Comparison of ENCODE assay signal across 8 mouse cellular contexts in the genomic region with DNA sequence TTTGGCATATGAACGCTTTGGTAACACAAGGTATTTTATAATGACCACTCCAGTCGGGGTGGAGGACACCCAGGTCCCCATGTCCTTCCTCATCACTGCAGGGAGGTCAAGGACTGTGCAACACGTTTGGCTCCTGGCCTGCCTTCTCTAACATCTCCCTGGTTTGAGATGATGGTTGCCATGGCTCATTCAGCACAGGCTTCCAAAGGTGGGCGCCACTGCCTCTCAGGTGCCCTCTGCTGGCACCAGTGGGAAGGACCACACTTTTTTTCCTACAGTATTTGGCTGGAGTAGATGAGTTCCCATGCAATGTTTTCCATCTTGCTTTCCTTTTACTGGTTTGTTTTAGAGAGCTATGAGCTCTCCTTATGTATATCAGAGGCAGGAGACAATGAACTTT.
DNase-seq lines count a peak whose midpoint lies in the region; ATAC-seq and TF ChIP-seq lines count a peak whose summit lies in the region.

No protein-coding gene starts in this region.

- no peak for TF ChIP-seq POLR2A in liver, adult 2 months (IDR thresholded peaks at IDR 0.05; ENCODE audit: extremely low read depth, insufficient read depth, low read length)
- TF ChIP-seq POLR2A in lung, adult 2 months (IDR thresholded peaks at IDR 0.05; ENCODE audit: borderline replicate concordance, extremely low read depth, low read depth, low read length): no peak

- H3K27me3 ChIP-seq in liver, adult 2 months (ENCODE audit: control insufficient read depth, insufficient read depth, low read length): no peaks in the 10 kb centered on the region
- no peaks in the 10 kb centered on the region for H3K27me3 ChIP-seq in liver, embryonic 11.5 days (replicated peaks; ENCODE audit: control insufficient read depth, insufficient read depth, low read length)
- no peaks in the 10 kb centered on the region for H3K27me3 ChIP-seq in hindbrain, postnatal 0 days (ENCODE audit: insufficient read depth, low read length)

- H3K4me2 ChIP-seq in liver, embryonic 11.5 days: no peak overlapping the region
- H3K4me2 ChIP-seq in hindbrain, postnatal 0 days (ENCODE audit: low read depth, low read length): no peak overlapping the region

- TF ChIP-seq CTCF in liver, adult 2 months (IDR thresholded peaks at IDR 0.05; ENCODE audit: low read depth, low read length): peak; percentile 56
- peak; percentile 88 for TF ChIP-seq CTCF in hindbrain, postnatal 0 days (IDR thresholded peaks at IDR 0.05; ENCODE audit: low read depth)
- TF ChIP-seq CTCF in lung, adult 2 months (IDR thresholded peaks at IDR 0.05; ENCODE audit: insufficient read depth, low read length): peak; percentile 68

- no peak overlapping the region for H3K4me3 ChIP-seq in liver, adult 2 months (ENCODE audit: insufficient read depth, low read depth, low read length)
- no peak overlapping the region for H3K4me3 ChIP-seq in liver, embryonic 11.5 days (ENCODE audit: low read depth, low read length)
- H3K4me3 ChIP-seq in hindbrain, postnatal 0 days (ENCODE audit: low read length): no peak overlapping the region
- H3K4me3 ChIP-seq in lung, adult 2 months (replicated peaks; ENCODE audit: extremely low read depth, low read depth, low read length): no peak overlapping the region

- no peak overlapping the region for H3K9ac ChIP-seq in liver, adult 2 months (ENCODE audit: low read depth, low read length)
- H3K9ac ChIP-seq in liver, embryonic 11.5 days (ENCODE audit: low read depth, low read length): no peak overlapping the region
- no peak overlapping the region for H3K9ac ChIP-seq in hindbrain, postnatal 0 days (replicated peaks; ENCODE audit: low read length)

- no peaks in the 10 kb centered on the region for H3K9me3 ChIP-seq in liver, embryonic 11.5 days (ENCODE audit: control insufficient read depth, low read length)
- no peaks in the 10 kb centered on the region for H3K9me3 ChIP-seq in hindbrain, postnatal 0 days (ENCODE audit: low read length)

- ATAC-seq in CD4-positive, CD25-positive, alpha-beta regulatory T cell, adult 4 months: no peak
- ATAC-seq in liver, embryonic 11.5 days (replicated peaks; ENCODE audit: low FRiP score): no peak
- peak; percentile 49; the same call in 1 of the 2 replicates for ATAC-seq in hindbrain, postnatal 0 days

- no peaks in the 10 kb centered on the region for H3K79me2 ChIP-seq in liver, adult 2 months (ENCODE audit: control insufficient read depth, insufficient read depth, low read length)

- no peak overlapping the region for H3K27ac ChIP-seq in liver, adult 2 months (replicated peaks; ENCODE audit: insufficient read depth, low read depth, low read length)
- H3K27ac ChIP-seq in liver, embryonic 11.5 days (ENCODE audit: low read depth, low read length): no peak overlapping the region
- no peak overlapping the region for H3K27ac ChIP-seq in hindbrain, postnatal 0 days

- H3K36me3 ChIP-seq in liver, adult 2 months (ENCODE audit: control insufficient read depth, insufficient read depth, low read length): no peaks in the 10 kb centered on the region
- no peaks in the 10 kb centered on the region for H3K36me3 ChIP-seq in liver, embryonic 11.5 days (ENCODE audit: control insufficient read depth, insufficient read depth, low read length)
- no peaks in the 10 kb centered on the region for H3K36me3 ChIP-seq in hindbrain, postnatal 0 days (ENCODE audit: insufficient read depth, low read length)

- 43% methylated on average over 4 of the region's 4 CpGs for WGBS in liver, adult 2 months
- WGBS in liver, embryonic 11.5 days: 46% methylated on average over 4 of the region's 4 CpGs
- WGBS in hindbrain, postnatal 0 days: 48% methylated on average over 4 of the region's 4 CpGs
- 35% methylated on average over 4 of the region's 4 CpGs for WGBS in lung, adult 2 months

- peak; percentile 1 for DNase-seq in CD4-positive, CD25-positive, alpha-beta regulatory T cell, adult 2 months (ENCODE audit: low read depth, low spot score)
- DNase-seq in liver, adult 2 months (ENCODE audit: extremely low read depth, low read depth, low spot score): no peak
- DNase-seq in liver, embryonic 11.5 days (ENCODE audit: low spot score): no peak
- DNase-seq in cerebellum, adult 8-10 months: peak; percentile 4
- DNase-seq in hindbrain, postnatal 0 days (ENCODE audit: low spot score): peak; percentile 65
- DNase-seq in lung, adult 2 months: peak; percentile 27
- DNase-seq in testis, postnatal 10 days (ENCODE audit: low spot score): peak; percentile 68

- H3K4me1 ChIP-seq in liver, adult 2 months (ENCODE audit: control insufficient read depth, insufficient read depth, low read length): no peaks in the 10 kb centered on the region
- H3K4me1 ChIP-seq in liver, embryonic 11.5 days (replicated peaks; ENCODE audit: control insufficient read depth, insufficient read depth, low read length): no peaks in the 10 kb centered on the region
- H3K4me1 ChIP-seq in hindbrain, postnatal 0 days (ENCODE audit: insufficient read depth, low read length): no peaks in the 10 kb centered on the region
- no peaks in the 10 kb centered on the region for H3K4me1 ChIP-seq in lung, adult 2 months (ENCODE audit: control insufficient read depth, insufficient read depth, low read length)

Comparison
In these comparisons a context has a peak if more than half of its experiments do, and no peak if none do; other contexts are left out.
1. DNase-seq: peak in CD4-positive, CD25-positive, alpha-beta regulatory T cell, adult 2 months (single experiment), cerebellum, adult 8-10 months (single experiment), hindbrain, postnatal 0 days (single experiment), lung, adult 2 months (single experiment) and testis, postnatal 10 days (single experiment); none in liver, adult 2 months (single experiment) and liver, embryonic 11.5 days (single experiment).
2. Peak in every context shown above with its lines, with median percentiles within 50 percentile points of each other: CTCF ChIP-seq.